Mouse (Mus musculus): Measurements from ENCODE around the gene Slc34a1. TPM values are rescaled to one million over a fixed set of nuclear protein-coding genes. Genes with fewer than 3 reads are reported as not detected.

Slc34a1 gene
- total RNA-seq, 2 experiments from 2014 or later, result 0.25 to 0.49 TPM

DNA sequence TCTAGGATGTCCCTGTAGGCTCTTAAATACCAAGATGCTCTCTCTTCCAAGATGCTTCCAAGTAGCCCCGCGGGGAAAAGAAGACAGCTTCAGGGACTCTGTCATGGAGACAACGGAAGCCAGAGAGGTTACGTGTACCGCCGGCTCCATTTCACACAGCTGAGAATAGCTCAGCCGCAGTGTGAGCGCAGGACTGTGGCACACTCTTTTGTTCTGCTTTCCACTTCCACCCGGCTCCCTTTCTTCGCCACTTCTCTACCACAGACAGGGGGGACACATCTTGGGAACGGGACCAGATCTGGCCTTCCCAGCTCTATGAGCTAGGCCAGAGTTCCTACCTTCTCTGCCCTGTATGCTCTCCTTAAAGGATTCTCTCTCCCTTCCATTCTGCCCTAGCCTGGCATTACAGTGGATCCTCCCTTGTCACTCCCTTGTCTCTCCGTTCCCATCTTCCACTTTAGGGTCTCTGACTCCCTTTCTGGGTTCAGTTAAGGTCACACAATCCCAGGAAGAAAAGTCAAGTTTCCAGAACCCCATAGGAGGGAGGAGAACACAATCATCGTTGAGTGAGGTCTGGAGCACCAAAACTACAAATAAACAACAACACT is 7.9 kb downstream of the Slc34a1 start:
- Histone ChIP-seq H3K27ac (peak overlapping the region; percentile 87), H3K4me3 (no peak overlapping the region)
- TF ChIP-seq CTCF (IDR thresholded peaks at IDR 0.05), result no peak
- DNase-seq (ENCODE audit: extremely low spot score in 1 of 2, low spot score in 2 of 2), result no peak
- intact Hi-C loops (cut with DNase I), result loop anchor here (1.0 kb wide), 3 partner anchors 65 to 111 kb away; partner anchors contain the start of gene Pdlim7

GRCm38 (mm10) chr13:55407341-55407740 is 9.4 kb downstream of the Slc34a1 start:
- TF ChIP-seq CTCF (IDR thresholded peaks at IDR 0.05), result no peak
- intact Hi-C loops (cut with DNase I), result no loop called here
- no peak overlapping the region for H3K27ac ChIP-seq
- DNase-seq (ENCODE audit: extremely low spot score in 1 of 2, low spot score in 2 of 2), result no peak
- no peak overlapping the region for H3K4me3 ChIP-seq

DNA sequence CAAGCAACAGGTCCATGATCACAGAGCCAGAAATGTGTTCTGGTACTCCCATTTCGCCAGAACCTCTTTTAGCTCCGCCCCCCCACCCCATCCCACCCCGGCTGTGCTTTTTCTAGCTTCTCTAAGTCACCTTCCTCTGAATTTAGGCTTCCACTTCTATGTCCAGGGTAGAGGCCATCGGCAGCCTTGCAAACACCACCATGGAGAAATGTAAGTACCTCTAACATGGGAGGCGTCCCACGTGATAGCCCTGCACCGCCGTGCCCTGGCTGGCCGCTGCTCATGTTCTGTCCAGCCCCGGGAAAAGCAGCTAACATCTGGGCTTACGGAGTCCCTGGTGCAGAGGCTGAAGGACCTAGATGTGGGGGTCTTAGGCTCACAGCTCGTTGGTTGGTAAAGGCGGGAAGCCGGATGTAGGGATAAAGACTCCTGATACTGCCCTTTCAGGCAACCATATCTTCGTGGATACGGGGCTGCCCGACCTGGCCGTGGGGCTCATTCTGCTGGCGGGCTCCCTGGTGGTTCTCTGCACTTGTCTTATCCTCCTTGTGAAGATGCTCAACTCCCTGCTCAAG is 10.6 kb downstream of the Slc34a1 start:
- H3K4me3 ChIP-seq, result no peak overlapping the region
- no peak for TF ChIP-seq CTCF (IDR thresholded peaks at IDR 0.05)
- no peak overlapping the region for H3K27ac ChIP-seq
- DNase-seq (ENCODE audit: extremely low spot score in 1 of 2, low spot score in 2 of 2), result no peak
- intact Hi-C loops (cut with DNase I), result no loop called here

GRCm38 (mm10) chr13:55411826-55412225 is 13.8 kb downstream of the Slc34a1 start:
- intact Hi-C loops (cut with DNase I), result no loop called here
- DNase-seq (ENCODE audit: extremely low spot score in 1 of 2, low spot score in 2 of 2), result no peak
- no peak overlapping the region for H3K4me3 ChIP-seq
- TF ChIP-seq CTCF (IDR thresholded peaks at IDR 0.05), result no peak
- no peak overlapping the region for H3K27ac ChIP-seq

GRCm38 (mm10) chr13:55412643-55413307 is 14.8 kb downstream of the Slc34a1 start:
- DNase-seq (ENCODE audit: extremely low spot score in 1 of 2, low spot score in 2 of 2), result no peak
- Histone ChIP-seq H3K4me3 (no peak overlapping the region), H3K27ac (no peak overlapping the region)
- no peak; the same call in 1 of the 2 replicates for TF ChIP-seq CTCF (IDR thresholded peaks at IDR 0.05)
- intact Hi-C loops (cut with DNase I), result no loop called here

- Histone ChIP-seq H3K4me3 (no peak overlapping the region), H3K27ac (no peak overlapping the region)
- intact Hi-C loops (cut with DNase I), result no loop called here
- no peak for DNase-seq (ENCODE audit: extremely low spot score in 1 of 2, low spot score in 2 of 2)
- TF ChIP-seq CTCF (IDR thresholded peaks at IDR 0.05), result no peak
Observed at GRCm38 (mm10) chr13:55413333-55413732, 15.3 kb downstream of the Slc34a1 start.

- peak; percentile 78 to 82 for DNase-seq (ENCODE audit: extremely low spot score in 1 of 2, low spot score in 2 of 2)
- TF ChIP-seq CTCF (IDR thresholded peaks at IDR 0.05), result no peak
- Histone ChIP-seq H3K27ac (peak within 1 kb of the TSS; percentile 88), H3K4me3 (peak within 1 kb of the TSS; percentile 42)
- intact Hi-C loops (cut with DNase I), result no loop called here
Observed at GRCm38 (mm10) chr13:55414743-55415380, 16.9 kb downstream of the Slc34a1 start, which contains the start of gene Pfn3. Pfn3 (minus strand) TSS chr13:55415232.

GRCm38 (mm10) chr13:55418004-55418403 is 20.0 kb downstream of the Slc34a1 start:
- intact Hi-C loops (cut with DNase I), result loop anchor here (1.0 to 2.0 kb wide), 2 partner anchors 53 to 99 kb away; no protein-coding TSS in a partner anchor

GRCm38 (mm10) chr13:55419142-55419541 is 21.2 kb downstream of the Slc34a1 start:
- no peak for DNase-seq (ENCODE audit: extremely low spot score in 1 of 2, low spot score in 2 of 2)
- intact Hi-C loops (cut with DNase I), result loop anchor here (2.0 kb wide), 1 partner anchor 98 kb away; no protein-coding TSS in a partner anchor
- no peak overlapping the region for H3K27ac ChIP-seq
- no peak for TF ChIP-seq CTCF (IDR thresholded peaks at IDR 0.05)
- no peak overlapping the region for H3K4me3 ChIP-seq

More at GRCm38 (mm10) chr13:55418004-55418403, 20.0 kb downstream of the Slc34a1 start:
- DNase-seq (ENCODE audit: extremely low spot score in 1 of 2, low spot score in 2 of 2), result peak; percentile 82 to 89
- peak overlapping the region; percentile 4; the same call in 1 of the 2 replicates for H3K27ac ChIP-seq
- TF ChIP-seq CTCF (IDR thresholded peaks at IDR 0.05), result peak; percentile 90
- H3K4me3 ChIP-seq, result no peak overlapping the region

- Histone ChIP-seq H3K27ac (no peak overlapping the region), H3K4me3 (no peak overlapping the region)
- intact Hi-C loops (cut with DNase I), result no loop called here
- no peak for TF ChIP-seq CTCF (IDR thresholded peaks at IDR 0.05)
- no peak for DNase-seq (ENCODE audit: extremely low spot score in 1 of 2, low spot score in 2 of 2)
Observed at GRCm38 (mm10) chr13:55420018-55420932, 22.3 kb downstream of the Slc34a1 start.

All from left cerebral cortex, adult 2 months (tissue).